Mouse (Mus musculus) embryonic facial prominence, embryonic 15.5 days (tissue): ENCODE results near the gene Klrb1f. TPM values are rescaled to one million over a fixed set of nuclear protein-coding genes. Genes with fewer than 3 reads are reported as not detected.
"Not testable (repeated sequence)": the region's sequence is repeated elsewhere in the genome, so short reads cannot be mapped to it uniquely, and the experiment has no call there.

Experiments used
- ATAC-seq: fragments of 200-750 bp; cut with Nextera tagmentation; 2 replicates; pipeline ENCODE4 v1.8.0; 2017; ENCODE audit warnings: low read depth, moderate TSS enrichment; ENCODE audit not compliant: insufficient number of reproducible peaks, low FRiP score, low TSS enrichment
- H3K27ac ChIP-seq: fragments of 300-500 bp; sonication (generic); replicated peaks from 2 replicates; pipeline ENCODE4 v1.5.1; 2015; ENCODE audit warnings: mild to moderate bottlenecking, inconsistent platforms
- H3K27me3 ChIP-seq: fragments of 300-500 bp; sonication (generic); 2 replicates; pipeline ENCODE4 v1.6.1; 2015; ENCODE audit warnings: inconsistent platforms
- H3K36me3 ChIP-seq: fragments of 300-500 bp; sonication (generic); 2 replicates; pipeline ENCODE4 v1.6.1; 2015; ENCODE audit warnings: mild to moderate bottlenecking, inconsistent platforms
- H3K4me1 ChIP-seq: fragments of 300-500 bp; sonication (generic); 2 replicates; pipeline ENCODE4 v1.6.1; 2015; ENCODE audit warnings: inconsistent platforms
- H3K4me2 ChIP-seq: fragments of 300-500 bp; sonication (generic); replicated peaks from 2 replicates; pipeline ENCODE4 v1.6.1; 2015; ENCODE audit warnings: mild to moderate bottlenecking, inconsistent platforms
- H3K4me3 ChIP-seq: fragments of 300-500 bp; sonication (generic); replicated peaks from 2 replicates; pipeline ENCODE4 v1.5.1; 2015; ENCODE audit warnings: mild to moderate bottlenecking, inconsistent platforms
- H3K9ac ChIP-seq: fragments of 300-500 bp; sonication (generic); 2 replicates; pipeline ENCODE4 v1.6.1; 2015; ENCODE audit warnings: inconsistent platforms
- H3K9me3 ChIP-seq: fragments of 300-500 bp; sonication (generic); replicated peaks from 2 replicates; pipeline ENCODE4 v1.6.1; 2016; ENCODE audit warnings: inconsistent platforms
- WGBS: fragments of 180-500 bp; shearing (Covaris S2); methylation state at CpG from one replicate; pipeline ENCODE4 v1.1.7; 2015; 5-methylcytosine and 5-hydroxymethylcytosine counted together
- polyA plus RNA-seq: library from polyadenylated mRNA; unstranded; fragments of >200 nt; fragmentation: Nextera tagmentation; extraction: Ambion mirVana; gene quantifications from 2 replicates; pipeline ENCODE4 v1.2.1, GENCODE M21; 2015

The Klrb1f gene
- polyA plus RNA-seq, result 0.39 TPM in 1 of 2 replicates, not detected in the other

- Histone ChIP-seq H3K27me3 (no peaks in the 10 kb centered on the region), H3K4me3 (no peak within 1 kb of the TSS), H3K9me3 (no peaks in the 10 kb centered on the region), H3K4me1 (no peaks in the 10 kb centered on the region), H3K4me2 (no peak within 1 kb of the TSS), H3K9ac (no peak within 1 kb of the TSS), H3K36me3 (no peaks in the 10 kb centered on the region), H3K27ac (no peak within 1 kb of the TSS)
- 83% methylated on average over 2 of the region's 2 CpGs for WGBS
- ATAC-seq, result no peak
Measured at GRCm38 (mm10) chr6:129045601-129046000, at the start of gene Klrb1f. TSS of gene Klrb1f (plus strand) at chr6:129045901.

DNA sequence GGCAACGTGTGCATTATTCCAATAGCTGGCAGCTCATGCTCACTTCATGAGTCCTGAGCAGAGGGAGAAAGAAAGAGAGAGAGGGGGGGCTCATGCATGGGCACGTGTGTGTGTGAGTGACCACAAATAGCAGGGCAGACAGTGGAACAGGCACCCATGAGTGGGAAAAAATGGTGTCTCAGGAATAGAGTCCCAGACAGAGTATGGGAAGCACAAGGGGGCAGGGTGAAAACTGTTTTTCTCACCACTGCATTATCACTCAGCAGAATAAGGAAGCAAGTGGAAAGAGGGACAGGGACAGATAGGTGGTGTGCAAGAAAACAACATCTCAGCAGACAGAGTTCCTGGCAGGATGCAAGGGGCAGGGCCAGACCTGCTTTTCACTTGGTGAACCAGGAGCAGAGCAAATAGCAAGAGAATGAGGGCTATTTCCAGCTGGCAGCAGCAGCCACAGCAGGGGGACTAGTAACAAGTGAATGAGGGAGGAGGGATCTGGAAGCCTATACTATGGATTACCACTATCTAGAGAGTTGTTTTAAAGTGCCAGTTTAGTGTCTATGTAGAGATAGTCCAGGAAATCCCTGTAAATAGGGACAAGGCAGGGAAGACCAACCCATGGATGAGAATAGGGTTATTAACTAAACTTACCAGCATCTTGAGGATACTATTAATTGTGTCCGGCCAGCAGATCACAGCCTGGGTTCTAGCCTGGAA lies 49.5 kb upstream of the Klrb1f start:
- 51% methylated on average over 3 of the region's 3 CpGs for WGBS
- Histone ChIP-seq H3K4me2 (no peak overlapping the region; the same call in 1 of the 2 replicates), H3K4me3 (no peak overlapping the region), H3K27ac (no peak overlapping the region), H3K27me3 (no peaks in the 10 kb centered on the region), H3K9ac (no peak overlapping the region), H3K4me1 (peaks cover 16% of the 10 kb centered on the region), H3K36me3 (no peaks in the 10 kb centered on the region), H3K9me3 (no peaks in the 10 kb centered on the region)
- no peak for ATAC-seq

DNA sequence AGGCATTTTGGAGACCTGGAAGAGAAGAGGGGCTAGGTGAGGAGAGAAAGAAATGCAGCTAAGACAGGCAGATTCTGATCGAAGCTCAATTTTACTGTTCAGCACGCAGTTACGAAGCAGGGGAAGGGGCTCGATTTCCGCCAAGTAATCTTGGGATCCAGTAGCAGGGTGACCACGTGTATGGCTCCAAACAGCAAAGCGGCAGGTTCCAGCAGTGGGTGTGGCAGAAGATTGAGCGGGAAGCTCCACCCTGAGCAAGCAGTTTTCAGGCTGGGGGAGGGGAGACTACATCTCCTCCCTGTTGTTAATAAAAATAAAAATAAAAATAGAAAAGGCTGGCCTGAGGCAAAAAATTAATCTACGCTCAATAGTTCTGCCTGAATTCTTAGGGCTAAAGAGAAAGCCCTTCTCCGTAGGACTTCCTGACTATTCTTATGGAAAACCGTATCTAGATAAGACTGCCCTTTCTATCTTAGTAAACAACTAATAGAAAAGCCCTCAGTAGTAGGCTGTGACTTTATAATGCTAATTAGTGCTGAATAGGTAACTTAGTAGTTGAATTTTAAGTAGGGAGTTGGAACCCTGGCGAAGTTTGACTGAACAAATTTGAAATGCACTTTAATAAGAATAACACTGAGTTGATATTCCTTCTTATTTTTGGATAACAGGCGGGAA lies 48.8 kb upstream of the Klrb1f start:
- Histone ChIP-seq H3K36me3 (no peaks in the 10 kb centered on the region), H3K27ac (no peak overlapping the region), H3K4me1 (peaks cover 16% of the 10 kb centered on the region), H3K9me3 (no peaks in the 10 kb centered on the region), H3K27me3 (no peaks in the 10 kb centered on the region), H3K4me2 (no peak overlapping the region; the same call in 1 of the 2 replicates), H3K4me3 (no peak overlapping the region), H3K9ac (no peak overlapping the region)
- 60% methylated on average over 13 of the region's 13 CpGs for WGBS
- ATAC-seq, result no peak

DNA sequence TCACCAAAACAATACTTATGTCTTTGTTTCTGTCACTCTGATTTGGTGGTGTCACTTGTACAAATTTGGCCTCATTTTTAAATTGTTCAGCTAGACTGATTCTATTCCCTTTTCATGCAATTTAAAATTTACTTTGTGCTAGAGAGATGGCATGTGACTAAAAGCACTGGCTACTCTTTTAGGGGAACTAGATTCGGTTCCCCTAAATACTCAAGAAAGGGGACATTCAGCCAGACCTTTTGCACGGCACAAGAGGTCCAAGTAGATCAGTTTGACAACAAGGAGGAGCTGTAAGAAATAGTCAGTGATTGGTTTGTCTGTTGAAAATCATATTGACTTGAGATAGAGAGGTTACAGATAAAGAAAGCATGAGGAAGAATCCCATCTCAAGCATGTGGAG lies 44.3 kb upstream of the Klrb1f start:
- no peak overlapping the region for H3K9ac ChIP-seq
- ATAC-seq, result no peak
- no peak overlapping the region for H3K27ac ChIP-seq
- H3K4me2 ChIP-seq, result no peak overlapping the region
- H3K36me3 ChIP-seq, result no peaks in the 10 kb centered on the region
- H3K4me3 ChIP-seq, result no peak overlapping the region
- 84% methylated on average over 2 of the region's 2 CpGs for WGBS
- no peaks in the 10 kb centered on the region for H3K9me3 ChIP-seq
- H3K4me1 ChIP-seq, result peaks cover 4% of the 10 kb centered on the region; the same call in 1 of the 2 replicates
- H3K27me3 ChIP-seq, result no peaks in the 10 kb centered on the region

- no peaks in the 10 kb centered on the region for H3K36me3 ChIP-seq
- H3K4me2 ChIP-seq, result no peak overlapping the region
- H3K27ac ChIP-seq, result no peak overlapping the region
- H3K4me3 ChIP-seq, result no peak overlapping the region
- no peak overlapping the region for H3K9ac ChIP-seq
- H3K9me3 ChIP-seq, result no peaks in the 10 kb centered on the region
- H3K4me1 ChIP-seq, result no peaks in the 10 kb centered on the region
- no peaks in the 10 kb centered on the region for H3K27me3 ChIP-seq
- WGBS, result 85% methylated on average over 8 of the region's 8 CpGs
- ATAC-seq, result no peak
Measured at GRCm38 (mm10) chr6:129008552-129008951, 37.1 kb upstream of the Klrb1f start.

DNA sequence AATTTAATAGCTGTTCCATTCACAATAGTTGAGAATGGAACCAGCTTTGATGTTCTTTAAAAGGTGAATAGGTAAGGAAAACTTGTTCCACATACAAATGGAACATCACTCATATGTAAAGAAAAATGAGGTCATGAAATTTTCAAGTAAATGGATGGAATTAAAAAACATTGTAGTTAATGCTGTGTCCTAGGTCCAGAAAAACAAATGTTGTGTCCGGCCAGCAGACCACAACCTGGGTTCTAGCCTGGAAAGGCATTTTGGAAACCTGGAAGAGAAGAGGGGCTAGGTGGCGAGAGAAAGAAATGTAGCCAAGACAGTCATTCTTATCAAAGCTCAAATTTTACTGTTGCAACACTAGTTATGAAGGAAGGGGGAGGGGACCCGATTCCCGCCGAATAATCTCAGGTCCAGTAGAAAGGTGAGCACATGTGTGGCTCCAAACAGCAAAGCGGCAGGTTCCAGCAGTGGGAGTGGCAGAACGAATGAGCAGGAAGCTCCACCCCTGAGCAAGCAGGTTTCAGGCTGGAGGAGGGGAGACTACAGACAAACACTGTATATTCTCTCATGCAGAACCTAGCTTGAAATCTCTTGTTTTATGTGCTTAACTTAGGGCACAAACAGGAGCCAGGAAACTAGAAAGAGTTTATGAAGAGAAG lies 35.7 kb upstream of the Klrb1f start:
- not testable (repeated sequence) for H3K36me3 ChIP-seq, H3K27me3 ChIP-seq, H3K4me1 ChIP-seq, H3K4me2 ChIP-seq, H3K4me3 ChIP-seq, ATAC-seq, H3K9me3 ChIP-seq, H3K9ac ChIP-seq, H3K27ac ChIP-seq
- 76% methylated on average over 7 of the region's 7 CpGs for WGBS

DNA sequence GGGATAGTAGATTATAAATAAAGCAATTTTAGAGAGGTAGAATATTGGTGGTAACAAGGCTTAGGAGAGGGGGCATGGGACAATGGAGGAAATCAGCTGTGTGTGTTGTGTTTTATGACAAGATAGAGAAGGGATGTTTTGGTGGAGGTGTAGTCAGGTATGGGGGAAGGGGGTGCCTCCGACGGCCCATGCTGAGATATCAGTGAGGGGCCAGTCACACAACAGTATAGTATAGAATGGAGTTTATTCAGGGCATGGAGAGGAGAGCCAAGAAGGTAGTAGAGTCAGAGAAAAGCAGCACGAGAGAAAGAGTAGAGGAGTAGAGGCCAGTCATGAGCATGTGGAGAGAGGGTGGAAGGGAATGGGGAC lies 35.2 kb upstream of the Klrb1f start:
- Histone ChIP-seq H3K4me3 (no peak overlapping the region), H3K27me3 (no peaks in the 10 kb centered on the region), H3K36me3 (no peaks in the 10 kb centered on the region), H3K9ac (no peak overlapping the region), H3K4me2 (no peak overlapping the region), H3K27ac (no peak overlapping the region), H3K4me1 (no peaks in the 10 kb centered on the region), H3K9me3 (no peaks in the 10 kb centered on the region)
- 82% methylated on average over 3 of the region's 3 CpGs for WGBS
- ATAC-seq, result no peak

GRCm38 (mm10) chr6:129012012-129012411 lies 33.7 kb upstream of the Klrb1f start:
- not testable (repeated sequence) for H3K27me3 ChIP-seq, ATAC-seq, H3K4me2 ChIP-seq, H3K9me3 ChIP-seq, H3K27ac ChIP-seq, H3K4me3 ChIP-seq, H3K36me3 ChIP-seq, H3K4me1 ChIP-seq, H3K9ac ChIP-seq
- WGBS, result 96% methylated on average over 19 of the region's 23 CpGs

DNA sequence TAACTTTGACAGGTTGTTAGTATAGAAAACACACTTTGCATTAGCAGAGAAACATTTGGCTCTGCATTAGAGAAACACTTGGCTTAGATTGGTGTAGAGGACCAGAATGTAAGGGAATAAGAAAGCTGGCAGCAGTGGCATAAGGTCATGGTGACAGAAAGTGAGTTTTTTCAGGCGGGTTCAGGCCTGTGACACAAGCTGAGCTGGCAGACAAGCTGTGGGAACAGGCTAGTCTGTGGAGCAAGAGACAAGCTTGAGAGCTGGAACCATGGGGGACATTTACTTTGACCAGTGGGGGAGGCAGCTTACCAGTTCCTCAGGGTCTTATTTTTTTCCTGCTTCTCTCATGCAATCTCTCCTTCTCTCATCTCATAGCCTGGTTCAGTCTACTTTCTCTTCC lies 32.7 kb upstream of the Klrb1f start:
- Histone ChIP-seq H3K4me3 (no peak overlapping the region), H3K9ac (no peak overlapping the region), H3K27ac (no peak overlapping the region), H3K4me1 (no peaks in the 10 kb centered on the region), H3K9me3 (no peaks in the 10 kb centered on the region), H3K4me2 (no peak overlapping the region), H3K36me3 (no peaks in the 10 kb centered on the region), H3K27me3 (no peaks in the 10 kb centered on the region)
- ATAC-seq, result no peak
- WGBS, result 62% methylated on average over 1 of the region's 1 CpGs

DNA sequence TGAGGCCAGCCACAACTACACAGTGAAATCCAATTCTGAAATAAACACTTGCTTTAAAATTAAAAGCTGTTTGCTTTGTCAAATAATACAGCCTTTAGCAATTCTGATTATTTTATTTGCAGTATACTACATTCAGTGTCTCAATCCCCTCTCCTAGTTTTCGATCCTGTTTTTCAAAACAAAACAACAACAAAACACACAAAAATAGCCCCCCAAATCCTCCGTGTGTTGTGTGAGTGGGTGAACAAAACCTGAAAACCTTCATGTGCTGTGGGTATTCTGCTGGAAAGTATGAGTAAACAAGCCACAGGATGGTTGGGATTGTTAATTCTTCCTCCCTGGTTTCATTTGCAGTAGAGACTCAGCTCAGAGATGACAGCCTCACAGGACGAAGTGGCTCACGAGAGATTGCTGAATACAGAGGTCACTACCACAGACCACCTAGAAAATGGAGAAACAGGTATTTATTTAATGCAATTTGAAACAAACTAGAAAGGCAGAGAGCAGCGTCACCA lies 31.9 kb upstream of the Klrb1f start:
- Histone ChIP-seq H3K27me3 (no peaks in the 10 kb centered on the region), H3K36me3 (no peaks in the 10 kb centered on the region), H3K9me3 (no peaks in the 10 kb centered on the region), H3K4me1 (no peaks in the 10 kb centered on the region), H3K4me3 (no peak overlapping the region), H3K27ac (no peak overlapping the region), H3K4me2 (no peak overlapping the region), H3K9ac (no peak overlapping the region)
- 61% methylated on average over 5 of the region's 5 CpGs for WGBS
- ATAC-seq, result no peak

GRCm38 (mm10) chr6:129014399-129014798 lies 31.3 kb upstream of the Klrb1f start:
- WGBS, result 61% methylated on average over 1 of the region's 1 CpGs
- no peaks in the 10 kb centered on the region for H3K36me3 ChIP-seq
- no peak for ATAC-seq
- no peaks in the 10 kb centered on the region for H3K4me1 ChIP-seq
- H3K27ac ChIP-seq, result no peak overlapping the region
- no peak overlapping the region for H3K4me3 ChIP-seq
- H3K9me3 ChIP-seq, result no peaks in the 10 kb centered on the region
- H3K4me2 ChIP-seq, result no peak overlapping the region
- H3K9ac ChIP-seq, result no peak overlapping the region
- no peaks in the 10 kb centered on the region for H3K27me3 ChIP-seq
